Mouse (Mus musculus) small intestine, adult 2 months (tissue): ENCODE data around the gene Ppp1r1a. TPM values are rescaled to one million over a fixed set of nuclear protein-coding genes. Genes with fewer than 3 reads are reported as not detected.

Experiments used
- H3K27ac ChIP-seq: fragments of 200-500 bp; 2 replicates; pipeline ENCODE4 v1.5.1; 2012; ENCODE audit warnings: low read depth, low read length, control low read depth, inconsistent platforms; ENCODE audit not compliant: insufficient read depth
- H3K27me3 ChIP-seq: fragments of 200-500 bp; 2 replicates; pipeline ENCODE4 v1.6.1; 2012; ENCODE audit warnings: mild to moderate bottlenecking, moderate library complexity, low read length, inconsistent platforms; ENCODE audit not compliant: control insufficient read depth, insufficient read depth
- H3K36me3 ChIP-seq: fragments of 200-500 bp; 2 replicates; pipeline ENCODE4 v1.6.1; 2012; ENCODE audit warnings: mild to moderate bottlenecking, low read length, control low read depth, inconsistent platforms; ENCODE audit not compliant: control insufficient read depth, insufficient read depth
- H3K4me1 ChIP-seq: fragments of 200-500 bp; 2 replicates; pipeline ENCODE4 v1.6.1; 2012; ENCODE audit warnings: low read length, inconsistent platforms, mixed read lengths; ENCODE audit not compliant: control insufficient read depth, insufficient read depth, insufficient read length
- H3K4me3 ChIP-seq: fragments of 200-500 bp; 2 replicates; pipeline ENCODE4 v1.5.1; 2012; ENCODE audit warnings: low read depth, mild to moderate bottlenecking, control low read depth, inconsistent platforms, low read length, moderate library complexity
- CTCF ChIP-seq: fragments of 200-500 bp; IDR thresholded peaks from 2 replicates; pipeline ENCODE4 v1.5.1; 2012; ENCODE audit warnings: low read depth, mild to moderate bottlenecking, control low read depth, inconsistent platforms, low read length, moderate library complexity, mixed read lengths; ENCODE audit not compliant: insufficient replicate concordance, insufficient read length; ENCODE audit errors: extremely low read depth
- POLR2A ChIP-seq: fragments of 200-500 bp; IDR thresholded peaks from 2 replicates; pipeline ENCODE4 v1.6.1; 2012; ENCODE audit warnings: low read depth, mild to moderate bottlenecking, control low read depth, inconsistent platforms, low read length, moderate library complexity
- WGBS: fragments of 180-500 bp; shearing (Covaris S2); methylation state at CpG from one replicate; pipeline ENCODE4 v1.1.7; 2018; 5-methylcytosine and 5-hydroxymethylcytosine counted together
- polyA plus RNA-seq: library from polyadenylated mRNA; depleted of rRNA; stranded (reverse); fragments of >200 nt; gene quantifications from 2 replicates; pipeline ENCODE4 v1.2.3, GENCODE M21; 2012

Gene Ppp1r1a
- polyA plus RNA-seq, 1 experiment, result 2.7 TPM

- H3K27me3 ChIP-seq, result no peaks in the 10 kb centered on the region
- H3K4me1 ChIP-seq, result peaks cover 2% of the 10 kb centered on the region; the same call in 1 of the 2 replicates
- no peak within 1 kb of the TSS for H3K27ac ChIP-seq
- TF ChIP-seq CTCF (no peak), POLR2A (no peak)
- H3K36me3 ChIP-seq, result no peaks in the 10 kb centered on the region
- WGBS, result 7% methylated on average over 61 of the region's 63 CpGs
- H3K4me3 ChIP-seq, result peak within 1 kb of the TSS; percentile 67
Measured at GRCm38 (mm10) chr15:103502435-103503250, 35.2 kb downstream of the Ppp1r1a start, which contains the start of gene Pde1b. Gene Pde1b (plus strand): TSS chr15:103503034.

GRCm38 (mm10) chr15:103501186-103501585, 36.6 kb downstream of the Ppp1r1a start:
- Histone ChIP-seq H3K36me3 (no peaks in the 10 kb centered on the region), H3K27ac (no peak overlapping the region), H3K27me3 (no peaks in the 10 kb centered on the region), H3K4me3 (no peak overlapping the region), H3K4me1 (peaks cover 2% of the 10 kb centered on the region; the same call in 1 of the 2 replicates)
- TF ChIP-seq CTCF (no peak), POLR2A (no peak)
- WGBS, result 5% methylated on average over 2 of the region's 2 CpGs

- Histone ChIP-seq H3K4me1 (peaks cover 2% of the 10 kb centered on the region; the same call in 1 of the 2 replicates), H3K36me3 (no peaks in the 10 kb centered on the region), H3K27me3 (no peaks in the 10 kb centered on the region), H3K27ac (no peak overlapping the region), H3K4me3 (no peak overlapping the region)
- TF ChIP-seq CTCF (no peak), POLR2A (no peak)
- WGBS, result 59% methylated on average over 1 of the region's 1 CpGs
Measured at GRCm38 (mm10) chr15:103500723-103501122, 37.1 kb downstream of the Ppp1r1a start.

GRCm38 (mm10) chr15:103498157-103498556, 39.6 kb downstream of the Ppp1r1a start:
- Histone ChIP-seq H3K4me3 (no peak overlapping the region), H3K4me1 (peaks cover 2% of the 10 kb centered on the region; the same call in 1 of the 2 replicates), H3K27ac (no peak overlapping the region), H3K36me3 (no peaks in the 10 kb centered on the region), H3K27me3 (no peaks in the 10 kb centered on the region)
- 64% methylated on average over 3 of the region's 3 CpGs for WGBS
- TF ChIP-seq POLR2A (no peak), CTCF (no peak)

GRCm38 (mm10) chr15:103496204-103497140, 41.3 kb downstream of the Ppp1r1a start:
- Histone ChIP-seq H3K36me3 (no peaks in the 10 kb centered on the region; the same call in 1 of the 2 replicates), H3K27ac (no peak overlapping the region), H3K27me3 (no peaks in the 10 kb centered on the region), H3K4me1 (no peaks in the 10 kb centered on the region), H3K4me3 (no peak overlapping the region)
- 82% methylated on average over 10 of the region's 10 CpGs for WGBS
- TF ChIP-seq CTCF, result no peak
- no peak for TF ChIP-seq POLR2A

- 65% methylated on average over 4 of the region's 4 CpGs for WGBS
- Histone ChIP-seq H3K27ac (no peak overlapping the region), H3K27me3 (no peaks in the 10 kb centered on the region), H3K36me3 (no peaks in the 10 kb centered on the region; the same call in 1 of the 2 replicates), H3K4me3 (no peak overlapping the region), H3K4me1 (no peaks in the 10 kb centered on the region)
- TF ChIP-seq POLR2A (no peak), CTCF (no peak)
Measured at GRCm38 (mm10) chr15:103488336-103488735, 49.5 kb downstream of the Ppp1r1a start.

- TF ChIP-seq POLR2A (no peak), CTCF (no peak)
- Histone ChIP-seq H3K4me1 (no peaks in the 10 kb centered on the region), H3K27ac (no peak overlapping the region), H3K4me3 (no peak overlapping the region), H3K27me3 (no peaks in the 10 kb centered on the region), H3K36me3 (no peaks in the 10 kb centered on the region)
- 83% methylated on average over 1 of the region's 1 CpGs for WGBS
Measured at GRCm38 (mm10) chr15:103486658-103487057, 51.1 kb downstream of the Ppp1r1a start.
